Mouse (Mus musculus) right cerebral cortex, adult 2 months (tissue): ENCODE results near the gene Gabbr2.
A peak's percentile ranks its signal among the peaks of the same experiment; 100 is the strongest.

ENCODE experiments used
- DNase-seq, 2 experiments: peaks; one replicate each; pipeline ENCODE4 v3.0.0; 2021 to 2022; ENCODE audit warnings: low spot score in 2 of 2

The Gabbr2 gene

GRCm38 (mm10) chr4:46825846-46826529, 165.7 kb downstream of the Gabbr2 start:
- no peak for DNase-seq

- DNase-seq = peak; percentile 53
Observed at GRCm38 (mm10) chr4:46823738-46824137, 167.9 kb downstream of the Gabbr2 start.

- no peak for DNase-seq
Observed at GRCm38 (mm10) chr4:46821709-46822108, 170.0 kb downstream of the Gabbr2 start.

- no peak for DNase-seq
Observed at GRCm38 (mm10) chr4:46814954-46815353, 176.7 kb downstream of the Gabbr2 start.

- no peak for DNase-seq
Observed at GRCm38 (mm10) chr4:46814236-46814635, 177.4 kb downstream of the Gabbr2 start.

GRCm38 (mm10) chr4:46811165-46811564, 180.5 kb downstream of the Gabbr2 start:
- no peak for DNase-seq

GRCm38 (mm10) chr4:46806876-46807275, 184.8 kb downstream of the Gabbr2 start:
- no peak for DNase-seq

- peak; percentile 78 to 79 for DNase-seq
Observed at GRCm38 (mm10) chr4:46805910-46806309, 185.8 kb downstream of the Gabbr2 start.

- no peak for DNase-seq
Observed at GRCm38 (mm10) chr4:46802386-46802785, 189.3 kb downstream of the Gabbr2 start.

GRCm38 (mm10) chr4:46799904-46800303, 191.8 kb downstream of the Gabbr2 start:
- no peak for DNase-seq

GRCm38 (mm10) chr4:46795707-46796106, 196.0 kb downstream of the Gabbr2 start:
- no peak for DNase-seq

- peak; percentile 81 to 84 for DNase-seq
Observed at GRCm38 (mm10) chr4:46794583-46794982, 197.1 kb downstream of the Gabbr2 start.

- DNase-seq = peak; percentile 73 to 82
Observed at GRCm38 (mm10) chr4:46792280-46793026, 199.2 kb downstream of the Gabbr2 start.

GRCm38 (mm10) chr4:46791268-46791951, 200.3 kb downstream of the Gabbr2 start:
- no peak for DNase-seq

GRCm38 (mm10) chr4:46790609-46791267, 200.9 kb downstream of the Gabbr2 start:
- no peak for DNase-seq

- no peak for DNase-seq
Observed at GRCm38 (mm10) chr4:46784430-46785049, 207.1 kb downstream of the Gabbr2 start.

GRCm38 (mm10) chr4:46781109-46781508, 210.6 kb downstream of the Gabbr2 start:
- DNase-seq = no peak

- peak in 1 of 2 experiments; percentile 47 for DNase-seq
Observed at GRCm38 (mm10) chr4:46775959-46776358, 215.7 kb downstream of the Gabbr2 start.

GRCm38 (mm10) chr4:46774652-46775051, 217.0 kb downstream of the Gabbr2 start:
- no peak for DNase-seq

GRCm38 (mm10) chr4:46773243-46773642, 218.4 kb downstream of the Gabbr2 start:
- DNase-seq = no peak

GRCm38 (mm10) chr4:46772591-46772990, 219.1 kb downstream of the Gabbr2 start:
- DNase-seq = peak; percentile 58 to 61

GRCm38 (mm10) chr4:46771116-46771515, 220.6 kb downstream of the Gabbr2 start:
- peak; percentile 81 to 84 for DNase-seq
